Mouse (Mus musculus) mouse trophoblast stem cell (cell line): ENCODE measurements around the gene Tsga13.

ENCODE experiments used
- in situ Hi-C, 2 experiments: fragments of 300-500 bp; cut with MseI, MboI; formaldehyde crosslinking; loops; 2 replicates in 1 of 2; 3 replicates in 1 of 2; pipeline ENCODE4 v1.15.1; 2025

Gene Tsga13

GRCm38 (mm10) chr6:30865031-30865678 lies 50.2 kb downstream of the Tsga13 start:
- in situ Hi-C loops = no loop called here

DNA sequence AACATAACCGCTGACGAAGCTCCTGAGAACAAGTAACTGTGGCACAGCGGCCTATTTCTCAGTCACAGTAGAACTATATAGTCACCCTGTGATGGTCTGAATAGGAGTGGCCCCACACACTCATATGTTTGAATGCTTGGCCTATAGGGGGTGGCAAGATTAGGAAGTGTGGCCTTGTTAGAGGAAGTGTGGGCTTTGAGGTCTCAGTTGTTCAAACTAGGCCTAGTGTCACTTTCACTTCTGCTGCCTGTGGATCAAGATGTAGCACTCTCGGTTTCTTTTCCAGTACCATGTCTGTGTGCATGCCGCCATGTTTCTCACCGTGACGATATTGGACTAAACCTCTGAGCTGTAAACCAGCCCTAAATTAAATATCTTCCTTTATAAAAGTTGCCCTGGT lies 59.4 kb downstream of the Tsga13 start:
- in situ Hi-C loops = no loop called here

- in situ Hi-C loops = no loop called here
Measured at GRCm38 (mm10) chr6:30855205-30855604, 60.2 kb downstream of the Tsga13 start.

DNA sequence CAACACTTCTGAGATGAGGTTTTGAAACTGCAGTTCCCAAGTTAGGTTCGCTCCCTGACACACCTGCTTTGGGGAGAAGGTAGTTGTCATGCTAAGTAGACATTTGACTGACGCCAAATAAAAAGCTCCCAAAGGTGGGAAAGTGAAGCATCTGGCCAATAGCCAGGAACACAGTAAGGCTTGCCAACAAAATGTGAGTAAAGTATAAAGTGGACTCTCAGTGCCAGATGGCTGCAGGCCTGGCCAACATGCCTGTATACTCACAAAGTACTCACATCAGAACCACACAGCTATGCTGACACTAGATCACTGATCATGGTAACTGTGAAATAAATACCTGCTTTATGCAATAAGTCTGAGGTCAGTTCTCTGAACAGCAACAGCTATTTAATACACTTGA lies 65.6 kb downstream of the Tsga13 start:
- in situ Hi-C loops = no loop called here
